Mouse (Mus musculus) spleen, adult 2 months (tissue): ENCODE measurements around the gene Mapk12.

Source experiments
- CTCF ChIP-seq: fragments of 200-500 bp; IDR thresholded peaks from 2 replicates; pipeline ENCODE4 v1.5.1; 2011; ENCODE audit warnings: mild to moderate bottlenecking, inconsistent platforms; ENCODE audit not compliant: insufficient read depth, insufficient read length, insufficient replicate concordance; ENCODE audit errors: extremely low read depth
- POLR2A ChIP-seq: fragments of 200-500 bp; IDR thresholded peaks from 2 replicates; pipeline ENCODE4 v1.6.1; 2011; ENCODE audit warnings: low read depth, low read length, inconsistent platforms

DNA sequence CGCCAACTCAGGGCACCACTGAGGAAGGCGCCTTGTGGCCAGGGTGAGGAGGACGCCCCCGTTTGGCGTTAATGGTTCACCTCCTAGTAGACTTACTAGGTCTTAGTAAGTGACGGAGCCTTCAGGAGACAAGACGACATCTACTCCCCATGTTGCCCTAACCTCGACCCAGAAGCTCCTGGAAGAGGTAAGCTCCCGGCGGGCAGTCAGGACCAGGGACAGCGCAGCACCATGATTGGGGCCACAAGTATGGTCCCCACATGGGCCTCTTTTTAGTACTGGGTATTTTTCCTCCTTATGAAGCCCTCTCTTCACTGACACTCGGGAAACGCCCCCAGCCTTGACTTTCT, 9.5 kb upstream of the Mapk12 start:
- no peak for TF ChIP-seq CTCF
- TF ChIP-seq POLR2A, result no peak
